Mouse (Mus musculus): ENCODE measurements around the gene Mex3d. TPM values are rescaled to one million over a fixed set of nuclear protein-coding genes. Genes with fewer than 3 reads are reported as not detected.
A peak's percentile ranks its signal among the peaks of the same experiment; 100 is the strongest.

Gene Mex3d
- polyA plus RNA-seq, 1 experiment = 20.6 TPM

GRCm38 (mm10) chr10:80342305-80342748 is 45.1 kb downstream of the Mex3d start:
- TF ChIP-seq POLR2A (IDR thresholded peaks at IDR 0.05; ENCODE audit: low read depth, low read length) = no peak
- no peak for TF ChIP-seq CTCF (IDR thresholded peaks at IDR 0.05; ENCODE audit: extremely low read depth, insufficient read length, insufficient replicate concordance, low read depth, low read length)
- Histone ChIP-seq H3K4me1 (ENCODE audit: control insufficient read depth, insufficient read depth, insufficient read length, low read length) (peaks cover 43% of the 10 kb centered on the region), H3K27ac (ENCODE audit: insufficient read depth, low read depth, low read length) (no peak overlapping the region), H3K4me3 (ENCODE audit: low read depth, low read length) (peak overlapping the region; percentile 33), H3K27me3 (ENCODE audit: control insufficient read depth, insufficient read depth, low read length) (peaks cover 2% of the 10 kb centered on the region; the same call in 1 of the 2 replicates), H3K36me3 (ENCODE audit: control insufficient read depth, insufficient read depth, low read length) (no peaks in the 10 kb centered on the region)
- 4% methylated on average over 26 of the region's 26 CpGs for WGBS

- Histone ChIP-seq H3K27me3 (ENCODE audit: control insufficient read depth, insufficient read depth, low read length) (peaks cover 2% of the 10 kb centered on the region; the same call in 1 of the 2 replicates), H3K27ac (ENCODE audit: insufficient read depth, low read depth, low read length) (no peak overlapping the region), H3K36me3 (ENCODE audit: control insufficient read depth, insufficient read depth, low read length) (no peaks in the 10 kb centered on the region), H3K4me3 (ENCODE audit: low read depth, low read length) (peak overlapping the region; percentile 33), H3K4me1 (ENCODE audit: control insufficient read depth, insufficient read depth, insufficient read length, low read length) (peaks cover 42% of the 10 kb centered on the region)
- 12% methylated on average over 47 of the region's 47 CpGs for WGBS
- TF ChIP-seq CTCF (IDR thresholded peaks at IDR 0.05; ENCODE audit: extremely low read depth, insufficient read length, insufficient replicate concordance, low read depth, low read length) (no peak), POLR2A (IDR thresholded peaks at IDR 0.05; ENCODE audit: low read depth, low read length) (no peak)
These were observed 45.8 kb downstream of the Mex3d start for GRCm38 (mm10) chr10:80341491-80342304.

GRCm38 (mm10) chr10:80341026-80341425 is 46.4 kb downstream of the Mex3d start:
- no peak overlapping the region for H3K4me3 ChIP-seq (ENCODE audit: low read depth, low read length)
- 63% methylated on average over 21 of the region's 21 CpGs for WGBS
- peaks cover 42% of the 10 kb centered on the region for H3K4me1 ChIP-seq (ENCODE audit: control insufficient read depth, insufficient read depth, insufficient read length, low read length)
- peaks cover 2% of the 10 kb centered on the region; the same call in 1 of the 2 replicates for H3K27me3 ChIP-seq (ENCODE audit: control insufficient read depth, insufficient read depth, low read length)
- peaks cover 7% of the 10 kb centered on the region for H3K36me3 ChIP-seq (ENCODE audit: control insufficient read depth, insufficient read depth, low read length)
- no peak overlapping the region for H3K27ac ChIP-seq (ENCODE audit: insufficient read depth, low read depth, low read length)
- TF ChIP-seq POLR2A (IDR thresholded peaks at IDR 0.05; ENCODE audit: low read depth, low read length) (no peak), CTCF (IDR thresholded peaks at IDR 0.05; ENCODE audit: extremely low read depth, insufficient read length, insufficient replicate concordance, low read depth, low read length) (no peak)

- Histone ChIP-seq H3K27me3 (ENCODE audit: control insufficient read depth, insufficient read depth, low read length) (peaks cover 2% of the 10 kb centered on the region; the same call in 1 of the 2 replicates), H3K27ac (ENCODE audit: insufficient read depth, low read depth, low read length) (no peak overlapping the region), H3K36me3 (ENCODE audit: control insufficient read depth, insufficient read depth, low read length) (peaks cover 15% of the 10 kb centered on the region), H3K4me1 (ENCODE audit: control insufficient read depth, insufficient read depth, insufficient read length, low read length) (peaks cover 36% of the 10 kb centered on the region), H3K4me3 (ENCODE audit: low read depth, low read length) (no peak overlapping the region)
- 18% methylated on average over 19 of the region's 19 CpGs for WGBS
- no peak for TF ChIP-seq POLR2A (IDR thresholded peaks at IDR 0.05; ENCODE audit: low read depth, low read length)
- TF ChIP-seq CTCF (IDR thresholded peaks at IDR 0.05; ENCODE audit: extremely low read depth, insufficient read length, insufficient replicate concordance, low read depth, low read length) = peak; percentile 98
These were observed 47.3 kb downstream of the Mex3d start for GRCm38 (mm10) chr10:80339941-80340750.

GRCm38 (mm10) chr10:80336263-80336662 is 51.2 kb downstream of the Mex3d start:
- peaks cover 28% of the 10 kb centered on the region for H3K36me3 ChIP-seq (ENCODE audit: control insufficient read depth, insufficient read depth, low read length)
- TF ChIP-seq CTCF (IDR thresholded peaks at IDR 0.05; ENCODE audit: extremely low read depth, insufficient read length, insufficient replicate concordance, low read depth, low read length) = no peak
- no peak for TF ChIP-seq POLR2A (IDR thresholded peaks at IDR 0.05; ENCODE audit: low read depth, low read length)
- H3K4me1 ChIP-seq (ENCODE audit: control insufficient read depth, insufficient read depth, insufficient read length, low read length) = peaks cover 20% of the 10 kb centered on the region
- H3K27me3 ChIP-seq (ENCODE audit: control insufficient read depth, insufficient read depth, low read length) = no peaks in the 10 kb centered on the region
- WGBS = 84% methylated on average over 12 of the region's 12 CpGs
- H3K27ac ChIP-seq (ENCODE audit: insufficient read depth, low read depth, low read length) = no peak overlapping the region
- H3K4me3 ChIP-seq (ENCODE audit: low read depth, low read length) = no peak overlapping the region

- H3K4me1 ChIP-seq (ENCODE audit: control insufficient read depth, insufficient read depth, insufficient read length, low read length) = peaks cover 22% of the 10 kb centered on the region
- peak overlapping the region; percentile 95 for H3K27ac ChIP-seq (ENCODE audit: insufficient read depth, low read depth, low read length)
- H3K36me3 ChIP-seq (ENCODE audit: control insufficient read depth, insufficient read depth, low read length) = peaks cover 28% of the 10 kb centered on the region
- peak overlapping the region; percentile 18 for H3K4me3 ChIP-seq (ENCODE audit: low read depth, low read length)
- no peak; the same call in 1 of the 2 replicates for TF ChIP-seq POLR2A (IDR thresholded peaks at IDR 0.05; ENCODE audit: low read depth, low read length)
- no peaks in the 10 kb centered on the region for H3K27me3 ChIP-seq (ENCODE audit: control insufficient read depth, insufficient read depth, low read length)
- WGBS = 44% methylated on average over 5 of the region's 5 CpGs
These were observed 54.9 kb downstream of the Mex3d start for GRCm38 (mm10) chr10:80332525-80332989.
